9 mouse cellular contexts compared by ENCODE assay signal in the genomic region with DNA sequence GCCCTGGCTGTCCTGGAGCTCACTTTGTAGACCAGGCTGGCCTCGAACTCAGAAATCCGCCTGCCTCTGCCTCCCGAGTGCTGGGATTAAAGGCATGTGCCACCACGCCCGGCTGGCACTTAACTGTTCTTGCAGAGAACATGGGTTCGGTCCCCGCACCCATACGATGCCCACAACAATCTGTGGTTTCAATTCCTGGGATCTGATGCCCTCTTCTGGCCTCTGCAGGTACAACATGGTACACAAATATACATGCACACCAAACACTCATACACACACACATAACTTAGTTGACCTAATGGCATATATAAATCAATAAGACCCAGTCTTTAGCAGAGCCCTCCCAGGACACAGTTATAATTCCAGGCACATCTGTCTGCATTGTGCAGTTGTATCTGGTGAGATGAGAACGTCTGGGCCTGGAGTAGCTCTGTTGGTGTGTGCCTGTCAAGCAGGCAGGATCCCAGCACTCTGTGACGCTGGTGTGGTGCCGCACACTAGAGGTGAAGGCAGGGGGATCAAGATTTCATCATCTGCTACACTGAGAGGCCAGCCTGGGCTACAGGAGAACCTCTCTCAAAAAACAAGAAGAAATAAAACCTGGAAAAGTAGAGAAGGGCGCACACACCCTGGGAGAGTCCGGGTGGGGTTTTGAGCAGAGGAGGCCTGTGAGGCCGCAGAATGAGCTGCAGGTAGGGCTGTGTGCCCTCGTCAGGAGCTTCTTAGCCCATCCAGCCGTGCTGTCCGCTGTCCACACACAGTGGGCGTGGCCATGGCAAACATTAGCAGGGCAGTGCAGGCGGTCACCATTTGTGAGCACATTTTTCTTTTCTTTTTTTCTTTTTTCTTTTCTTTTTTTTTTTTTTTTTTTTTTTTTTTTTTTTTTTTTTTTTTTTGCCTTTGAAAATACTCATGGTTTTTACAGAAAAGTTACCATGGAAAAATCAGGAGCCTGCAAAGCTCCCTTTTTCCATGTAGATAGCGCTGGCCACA. TPM values are rescaled to one million over a fixed set of nuclear protein-coding genes. Genes with fewer than 3 reads are reported as not detected.
A peak's percentile ranks its signal among the peaks of the same experiment; 100 is the strongest.
DNase-seq lines count a peak whose midpoint lies in the region; ATAC-seq and TF ChIP-seq lines count a peak whose summit lies in the region.
"Had no signal": no experiment of that assay in that cellular context is flagged by ENCODE, and none has a peak within 500 bp of the region (broad histone marks: within the 10 kb centered on the region; RNA-seq: fewer than 3 reads in every experiment).

No protein-coding gene starts in this region.

- no peak for ATAC-seq in kidney, embryonic 15.5 days (replicated peaks; ENCODE audit: low FRiP score)

- H3K27ac ChIP-seq in kidney, embryonic 15.5 days = no peak overlapping the region

- H3K9me3 ChIP-seq in kidney, embryonic 15.5 days (replicated peaks) = no peaks in the 10 kb centered on the region

- intact Hi-C loops in heart, postnatal 14 days (cut with DNase I) = loop anchor here (2.0 to 5.0 kb wide), 2 partner anchors 59 to 157 kb away; a partner anchor contains a TSS
- intact Hi-C loops in left cerebral cortex, postnatal 36 days (cut with DNase I) = loop anchor here (5.0 kb wide), 2 partner anchors 57 to 102 kb away; a partner anchor contains a TSS

- no peaks in the 10 kb centered on the region for H3K27me3 ChIP-seq in kidney, embryonic 15.5 days
- no peaks in the 10 kb centered on the region for H3K27me3 ChIP-seq in myocyte (ENCODE audit: control insufficient read depth, insufficient read depth, insufficient read length)

- peaks cover 85% of the 10 kb centered on the region for H3K36me3 ChIP-seq in kidney, embryonic 15.5 days
- peaks cover 49% of the 10 kb centered on the region for H3K36me3 ChIP-seq in myocyte (ENCODE audit: control insufficient read depth, insufficient read depth)

- no peak overlapping the region for H3K4me3 ChIP-seq in kidney, embryonic 15.5 days (replicated peaks)
- H3K4me3 ChIP-seq in myocyte = no peak overlapping the region
- H3K4me3 ChIP-seq: erythroblast, embryonic 14.5 days had no signal

- 90% methylated on average over 20 of the region's 20 CpGs for WGBS in kidney, embryonic 15.5 days

- no peak overlapping the region for H3K4me2 ChIP-seq in kidney, embryonic 15.5 days
- no peak overlapping the region for H3K4me2 ChIP-seq in myocyte (ENCODE audit: low read depth)

- H3ac ChIP-seq in myocyte (ENCODE audit: control insufficient read depth, insufficient read length) = no peak overlapping the region

- no peak overlapping the region for H3K9ac ChIP-seq in kidney, embryonic 15.5 days

- H3K79me2 ChIP-seq in myocyte (ENCODE audit: control insufficient read depth, insufficient read depth) = no peaks in the 10 kb centered on the region

- TF ChIP-seq POLR2A in myocyte (IDR thresholded peaks at IDR 0.05; ENCODE audit: insufficient read length, low read depth) = peak; percentile 18

- no peaks in the 10 kb centered on the region for H3K4me1 ChIP-seq in kidney, embryonic 15.5 days

- DNase-seq in kidney, adult 11 months = peak; percentile 35
- DNase-seq in ES-CJ7 (ENCODE audit: low read depth, low spot score) (peak; percentile 68), MN1 (ENCODE audit: low spot score) (no peak)
- DNase-seq in c-Kit-negative CD71-positive TER-119-positive erythroid progenitor cells, embryonic 14.5 days (ENCODE audit: low read depth, low spot score) = peak; percentile 41
- peak; percentile 50 to 70 for DNase-seq in heart, postnatal 14 days
- peak; percentile 32 to 47 for DNase-seq in left cerebral cortex, postnatal 36 days (ENCODE audit: low spot score in 2 of 2)

TF ChIP-seq in myocyte, 11 proteins besides CTCF, POLR2A, EP300 and RAD21:
- TF ChIP-seq CEBPB (IDR thresholded peaks at IDR 0.05; ENCODE audit: insufficient read depth, poor library complexity, severe bottlenecking) (no peak), MYOD1 (IDR thresholded peaks at IDR 0.05; ENCODE audit: control insufficient read depth in 1 of 3, insufficient read length in 2 of 3, low read depth in 2 of 3) (no peak), MAX (IDR thresholded peaks at IDR 0.05; ENCODE audit: low read depth) (no peak), E2F4 (IDR thresholded peaks at IDR 0.05; ENCODE audit: insufficient read depth) (no peak), POLR2AphosphoS2 (IDR thresholded peaks at IDR 0.05; ENCODE audit: insufficient read length, low read depth) (no peak), SRF (IDR thresholded peaks at IDR 0.05; ENCODE audit: control insufficient read depth, insufficient read length, low read depth) (no peak), REST (IDR thresholded peaks at IDR 0.05; ENCODE audit: insufficient read depth, insufficient read length) (no peak), MYOG (IDR thresholded peaks at IDR 0.05; ENCODE audit: control insufficient read depth in 1 of 3, insufficient read depth in 1 of 3, insufficient read length in 2 of 3, low read depth in 2 of 3) (no peak), TCF12 (IDR thresholded peaks at IDR 0.05; ENCODE audit: insufficient read depth, poor library complexity, severe bottlenecking) (no peak), TCF3 (IDR thresholded peaks at IDR 0.05; ENCODE audit: insufficient read length, low read depth) (no peak), USF1 (IDR thresholded peaks at IDR 0.05; ENCODE audit: low read depth) (no peak)
TF ChIP-seq in myocyte: peak in this region for 0.

RNA-seq across cellular contexts. Expression of a gene that starts 40.7 kb away (rescaled TPM):
- 133 and 138 TPM in 2 replicates for polyA plus RNA-seq in kidney, embryonic 15.5 days (2015; fragmentation: Nextera tagmentation; extraction: Ambion mirVana)
- total RNA-seq in heart, postnatal 14 days (2021) = 10 to 100 TPM; 40.7 to 44.5 TPM
- total RNA-seq in left cerebral cortex, postnatal 36 days (2021) = 10 to 100 TPM; 14.2 to 16.7 TPM
- 47.3 TPM for polyA plus RNA-seq in myocyte (2012; fragmentation: generic; extraction: Trizol)

RNA-seq across cellular contexts. Expression of a gene that starts 44.6 kb away (rescaled TPM):
- polyA plus RNA-seq in kidney, embryonic 15.5 days (2015; fragmentation: Nextera tagmentation; extraction: Ambion mirVana) = 75.3 and 79.1 TPM in 2 replicates
- 10 to 100 TPM; 78.3 to 81.6 TPM for total RNA-seq in heart, postnatal 14 days (2021)
- total RNA-seq in left cerebral cortex, postnatal 36 days (2021) = 10 to 100 TPM; 48.1 to 71.8 TPM
- 157 TPM for polyA plus RNA-seq in myocyte (2012; fragmentation: generic; extraction: Trizol)

RNA-seq across cellular contexts. Expression of a gene that starts 56.6 kb away (rescaled TPM):
- 2.9 and 5.2 TPM in 2 replicates for polyA plus RNA-seq in kidney, embryonic 15.5 days (2015; fragmentation: Nextera tagmentation; extraction: Ambion mirVana)
- total RNA-seq in heart, postnatal 14 days (2021) = 1 to 10 TPM; 2.1 TPM
- under 1 TPM in 1 of 2 experiments, not detected in 1; 0.34 TPM for total RNA-seq in left cerebral cortex, postnatal 36 days (2021)
- polyA plus RNA-seq in myocyte (2012; fragmentation: generic; extraction: Trizol) = 0.22 TPM

RNA-seq across cellular contexts. Expression of a gene that starts 57.7 kb away (rescaled TPM):
- polyA plus RNA-seq in kidney, embryonic 15.5 days (2015; fragmentation: Nextera tagmentation; extraction: Ambion mirVana) = 56.5 and 63.3 TPM in 2 replicates
- total RNA-seq in heart, postnatal 14 days (2021) = 10 to 100 TPM in 1 of 2 experiments, 1 to 10 TPM in 1; 8.5 to 11.2 TPM
- total RNA-seq in left cerebral cortex, postnatal 36 days (2021) = 10 to 100 TPM; 19.1 to 31.3 TPM
- polyA plus RNA-seq in myocyte (2012; fragmentation: generic; extraction: Trizol) = 55.3 TPM
